Mouse (Mus musculus): ENCODE results near the gene Ibsp.

Gene Ibsp

DNA sequence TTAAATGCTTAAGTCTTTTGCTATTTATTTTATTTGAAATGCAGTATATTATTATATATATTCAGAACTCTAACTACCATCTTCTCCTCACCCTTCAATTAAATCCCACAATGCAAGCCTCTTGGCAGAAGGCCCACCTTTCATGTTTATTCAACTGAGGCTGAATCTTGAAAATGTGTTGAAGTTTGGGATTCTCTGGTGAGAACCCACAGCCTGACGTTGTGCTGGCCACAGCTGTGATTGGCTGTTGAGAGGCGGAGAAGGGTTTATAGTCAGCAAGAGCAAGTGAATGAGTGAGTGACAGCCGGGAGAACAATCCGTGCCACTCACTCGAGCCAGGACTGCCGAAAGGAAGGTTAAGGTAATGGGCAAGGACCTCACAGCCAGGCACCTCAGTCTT, at the start of gene Ibsp:
Gene Ibsp (plus strand): TSS at position 178 of the 400 bp plus-strand sequence.
- DNase-seq (ENCODE audit: low read depth, low spot score), result no peak

DNA sequence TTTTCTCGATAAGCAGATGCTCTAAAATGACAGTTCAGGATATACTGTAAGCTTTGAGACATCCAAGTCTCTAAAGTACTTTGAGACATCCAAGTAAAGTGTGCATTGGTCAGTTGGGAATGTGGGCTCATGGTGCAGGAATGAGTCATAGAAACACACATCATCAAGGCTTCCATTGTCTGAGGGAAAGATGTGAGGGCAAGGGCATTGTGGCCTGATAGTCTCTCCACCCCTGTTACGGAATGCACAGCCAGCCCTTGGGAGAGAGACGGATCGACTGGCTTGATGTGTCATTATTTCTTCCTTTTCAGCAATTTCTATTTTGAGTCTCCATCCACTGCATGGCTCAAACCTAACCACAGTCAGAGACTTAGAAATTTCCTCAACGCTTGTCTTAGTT, 47.2 kb upstream of the Ibsp start:
- no peak for DNase-seq (ENCODE audit: low read depth, low spot score)

DNA sequence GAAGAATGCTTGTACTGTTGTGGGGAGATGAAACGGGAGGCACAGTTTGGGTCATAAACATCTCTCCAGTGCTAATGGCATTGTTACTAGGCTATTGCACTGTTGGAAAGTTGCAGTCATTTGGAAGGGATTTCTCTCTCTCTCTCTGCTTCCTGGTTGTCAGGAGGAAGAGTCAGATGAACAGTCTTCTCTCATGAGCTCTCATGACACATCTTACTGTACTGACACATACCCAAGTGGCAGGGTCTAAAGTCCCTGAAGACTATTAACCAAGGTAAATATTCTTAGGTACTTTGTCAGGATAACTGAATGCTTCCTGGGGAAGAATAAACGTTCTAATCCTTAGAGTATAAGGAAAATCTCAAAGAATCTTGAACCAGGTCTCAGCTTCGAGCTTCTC, 42.4 kb upstream of the Ibsp start:
- DNase-seq (ENCODE audit: low read depth, low spot score), result no peak

DNA sequence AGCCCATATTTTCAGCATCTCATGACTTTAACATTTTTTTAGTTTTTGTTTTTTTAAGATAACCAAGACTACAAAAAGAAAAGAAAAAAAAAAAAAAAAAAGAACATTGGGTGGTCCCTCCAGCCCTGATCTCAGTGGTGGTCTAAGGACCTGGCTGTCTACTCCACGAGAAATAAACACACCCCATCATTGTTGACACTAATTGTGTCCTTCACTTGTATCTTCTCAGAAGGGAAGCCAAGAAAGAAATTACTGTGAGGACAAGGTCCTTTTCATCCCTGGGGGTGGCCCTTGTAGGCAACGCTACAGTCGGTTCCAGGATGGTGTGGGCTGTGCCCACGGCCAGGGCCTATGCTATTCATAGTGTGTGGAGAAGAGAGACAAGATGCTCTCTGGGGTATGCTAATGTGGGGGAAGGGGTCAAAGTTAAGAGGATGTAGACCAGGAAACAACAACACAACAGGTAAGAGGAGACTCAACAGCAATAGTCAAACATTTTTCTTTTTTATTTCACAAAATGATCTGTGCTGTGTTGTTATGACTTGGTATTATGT, 37.0 kb upstream of the Ibsp start:
- DNase-seq (ENCODE audit: low read depth, low spot score), result no peak

DNA sequence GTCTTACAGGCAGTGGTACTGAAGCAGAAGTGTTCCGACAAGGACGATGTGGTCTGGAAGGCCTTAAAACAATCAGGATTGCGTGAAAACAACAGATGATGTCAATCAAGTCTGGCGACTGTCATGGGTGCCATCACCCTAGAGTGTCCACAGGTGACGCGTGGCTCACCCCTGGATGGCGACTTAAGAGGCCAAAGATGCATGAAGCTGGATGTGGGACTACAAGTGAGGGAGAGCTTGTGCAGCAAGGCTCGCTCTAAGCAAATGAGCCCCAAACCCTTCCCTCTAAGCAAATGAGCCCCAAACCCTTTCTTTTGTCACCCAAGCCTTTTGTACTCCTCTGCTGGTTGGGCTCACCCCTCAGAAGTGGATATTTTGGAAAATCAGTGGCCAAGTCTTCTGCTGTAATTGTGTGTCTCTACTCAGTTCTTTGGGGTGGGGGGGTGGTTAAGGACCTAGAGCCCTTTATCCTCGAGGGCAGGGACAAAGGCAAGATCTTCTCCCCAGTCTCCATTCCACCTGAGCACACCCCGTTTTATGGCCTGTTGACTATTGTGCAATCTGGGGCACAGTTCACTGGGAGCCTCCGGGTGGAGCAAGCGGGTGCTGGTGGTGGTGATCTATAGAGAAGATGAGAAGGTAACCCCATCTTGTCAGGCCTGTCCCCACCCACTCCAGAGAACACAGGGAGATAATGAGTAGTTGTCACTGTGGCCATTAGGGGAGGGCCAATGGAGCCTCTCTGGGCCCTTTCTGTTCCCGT, 35.8 kb upstream of the Ibsp start:
- DNase-seq (ENCODE audit: low read depth, low spot score), result no peak

DNA sequence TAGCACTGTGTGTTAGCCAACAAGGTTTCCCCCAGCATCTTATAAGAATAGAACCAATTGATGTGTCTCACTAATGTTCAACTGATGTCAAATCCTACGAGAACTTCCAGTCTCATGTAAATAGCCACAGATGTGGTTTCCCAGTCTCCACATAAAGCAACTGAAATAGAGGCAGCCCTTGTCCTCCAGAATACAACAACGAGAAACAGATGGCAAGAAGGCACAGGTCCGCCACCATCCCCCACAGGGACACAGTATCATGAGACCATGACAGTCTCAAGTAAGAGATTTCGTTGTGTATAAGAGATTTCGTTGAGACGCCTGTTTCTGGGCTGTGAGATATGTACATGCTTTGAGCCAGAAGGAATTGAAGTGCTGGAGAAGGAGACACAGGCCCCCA, 4.8 kb upstream of the Ibsp start:
- DNase-seq (ENCODE audit: low read depth, low spot score), result no peak

DNA sequence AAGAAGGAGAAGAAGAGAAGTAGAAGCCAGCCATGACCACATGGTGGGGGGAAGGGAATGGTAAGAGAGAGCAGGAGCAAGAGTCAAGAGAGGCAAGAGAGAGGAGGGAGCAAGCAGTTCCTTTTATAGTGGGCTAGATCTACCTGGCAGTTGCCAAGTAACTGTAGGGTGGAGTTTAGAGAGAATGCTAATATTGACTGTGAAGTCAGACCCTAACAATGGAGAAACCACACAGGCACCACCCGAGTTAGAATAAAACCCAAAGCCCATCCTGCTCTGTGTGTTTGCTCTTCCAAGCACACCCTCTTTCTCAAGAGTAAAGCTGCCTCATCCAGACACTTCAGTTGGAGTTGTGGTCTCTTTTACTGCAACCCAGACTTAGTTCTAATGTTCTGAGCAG, 15.1 kb downstream of the Ibsp start:
- no peak for DNase-seq (ENCODE audit: low read depth, low spot score)

DNA sequence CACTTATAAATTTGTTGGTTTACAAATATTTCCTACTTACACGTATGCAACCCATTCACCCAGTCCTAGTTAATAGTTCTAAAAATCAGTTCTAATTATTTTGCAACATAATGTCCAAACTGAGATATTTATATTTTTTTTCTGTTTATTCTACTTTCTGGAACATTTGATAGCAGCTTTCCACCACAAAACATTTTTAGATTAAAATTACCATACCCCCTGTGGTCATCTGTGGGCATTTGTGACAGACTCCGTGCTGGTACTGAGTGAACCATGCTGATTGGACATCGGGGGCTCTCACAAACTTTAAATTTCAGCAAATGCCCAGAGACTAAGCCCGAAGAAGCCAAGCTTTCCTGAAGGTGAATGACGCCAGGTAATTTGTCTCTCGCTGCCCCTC, 26.1 kb downstream of the Ibsp start, which contains the start of gene Mepe:
Gene Mepe (plus strand): TSS at position 301 of the 400 bp plus-strand sequence.
- no peak for DNase-seq (ENCODE audit: low read depth, low spot score)

DNA sequence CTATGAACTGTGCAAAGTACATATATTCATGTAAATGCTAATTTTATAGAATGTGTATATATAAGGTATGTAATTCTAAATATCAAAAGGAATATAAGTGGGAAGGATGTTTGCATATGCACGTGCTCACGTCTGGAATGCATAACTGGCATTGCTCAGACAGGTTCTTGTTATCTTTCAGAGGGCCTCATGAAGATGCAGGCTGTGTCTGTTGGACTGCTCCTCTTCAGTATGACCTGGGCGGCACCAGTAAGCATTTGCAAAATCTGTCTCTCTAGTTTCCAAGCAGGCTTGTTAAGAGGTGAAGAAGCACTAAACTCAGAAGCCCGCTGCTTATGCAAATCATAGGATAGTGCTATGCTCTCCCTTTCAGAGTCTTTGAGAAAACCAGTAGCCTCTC, 27.9 kb downstream of the Ibsp start:
- DNase-seq (ENCODE audit: low read depth, low spot score), result no peak

DNA sequence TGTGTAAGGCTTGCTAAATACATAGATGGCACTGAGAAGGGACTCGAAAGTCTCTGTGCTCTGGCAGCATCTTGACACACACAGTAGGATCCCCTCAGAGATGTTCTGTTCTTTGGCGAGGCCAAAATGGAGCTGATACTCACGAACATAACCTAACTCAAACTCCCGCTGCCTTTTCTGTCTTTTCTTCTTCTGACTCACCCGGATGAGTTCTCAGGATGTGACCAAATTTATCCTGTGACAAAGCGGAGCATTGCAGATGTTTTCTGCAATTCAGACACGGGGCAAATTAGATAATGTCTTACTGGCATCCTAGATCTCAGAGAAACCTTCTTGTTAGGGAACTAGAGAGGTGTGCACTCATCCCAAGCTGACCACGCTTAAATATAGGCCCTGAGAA, 28.4 kb downstream of the Ibsp start:
- no peak for DNase-seq (ENCODE audit: low read depth, low spot score)

DNA sequence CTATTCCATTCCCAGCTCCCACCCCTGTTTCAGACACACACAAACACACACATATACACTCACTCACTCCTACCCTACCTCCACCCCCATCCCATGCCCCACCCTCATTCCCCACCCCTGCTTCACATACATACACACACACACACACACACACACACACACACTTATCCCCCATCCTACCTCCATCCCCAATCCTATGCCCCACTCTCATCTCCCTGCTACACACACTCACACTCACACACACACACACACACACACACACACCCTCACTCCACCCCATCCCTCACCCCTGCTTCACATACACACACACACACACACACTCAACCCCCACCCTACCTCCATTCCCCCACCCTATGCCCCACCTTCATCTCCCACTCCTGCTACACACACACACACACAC, 28.9 kb downstream of the Ibsp start:
- no peak for DNase-seq (ENCODE audit: low read depth, low spot score)

DNA sequence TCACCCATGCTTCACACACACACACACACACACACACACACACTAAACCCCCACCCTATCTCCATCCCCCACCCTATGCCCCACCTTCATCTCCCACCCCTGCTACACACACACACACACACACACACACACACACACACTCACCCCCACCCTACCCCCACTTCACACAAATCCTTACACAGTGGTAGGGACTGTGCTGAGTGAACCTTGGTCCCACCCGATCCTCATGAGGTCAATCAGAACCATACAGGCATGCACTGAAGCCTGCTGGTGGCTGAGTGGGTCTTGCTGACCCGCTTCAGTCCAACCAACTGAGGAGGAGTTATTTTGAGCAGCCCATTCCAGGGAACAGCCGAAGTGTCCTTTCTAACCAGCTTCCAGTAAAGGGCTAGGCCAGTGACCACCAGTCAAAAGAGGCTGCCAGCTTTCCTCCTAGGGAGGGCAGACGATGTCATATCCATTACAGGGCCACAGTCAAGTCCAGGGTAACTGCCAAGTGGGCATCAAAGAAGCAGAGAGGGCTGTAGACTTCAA, 29.4 kb downstream of the Ibsp start:
- no peak for DNase-seq (ENCODE audit: low read depth, low spot score)

DNA sequence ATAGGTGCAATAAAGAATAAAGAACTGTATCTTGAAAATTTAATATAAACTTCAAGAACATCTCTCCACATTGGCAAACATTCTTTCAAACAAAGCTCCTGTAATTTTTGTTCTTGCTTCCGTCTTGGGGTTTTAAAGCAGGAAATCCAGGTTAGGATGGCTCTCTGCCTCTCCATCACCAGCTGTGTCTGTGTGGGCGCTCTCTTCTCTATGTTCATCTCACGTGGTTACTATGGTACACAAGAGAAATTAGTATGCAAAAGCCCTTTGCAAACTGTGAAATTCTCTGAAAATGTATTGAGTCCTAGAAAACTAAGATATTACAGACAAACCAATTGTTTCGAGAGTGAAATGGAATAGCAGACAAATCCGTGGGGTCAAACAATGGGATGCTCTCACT, 30.4 kb downstream of the Ibsp start:
- no peak for DNase-seq (ENCODE audit: low read depth, low spot score)

DNA sequence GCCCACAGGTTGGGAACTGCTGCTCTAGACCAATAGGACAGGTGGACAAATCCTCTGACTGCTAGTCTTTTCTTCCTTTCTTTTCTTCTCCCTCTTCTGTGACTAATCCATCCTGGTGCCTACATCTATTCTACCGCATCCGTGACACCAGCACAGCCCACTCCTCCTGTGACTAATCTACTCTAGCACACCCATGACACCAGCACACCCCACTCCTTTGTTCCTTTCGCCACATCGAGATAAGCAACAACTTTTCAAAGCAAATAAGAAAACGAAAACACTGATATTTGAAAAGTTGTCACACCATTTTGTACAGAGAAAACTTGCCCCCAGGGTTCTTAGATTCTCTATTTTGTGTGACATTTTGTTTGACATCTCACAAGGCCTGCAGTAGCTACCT, 31.1 kb downstream of the Ibsp start:
- no peak for DNase-seq (ENCODE audit: low read depth, low spot score)

DNA sequence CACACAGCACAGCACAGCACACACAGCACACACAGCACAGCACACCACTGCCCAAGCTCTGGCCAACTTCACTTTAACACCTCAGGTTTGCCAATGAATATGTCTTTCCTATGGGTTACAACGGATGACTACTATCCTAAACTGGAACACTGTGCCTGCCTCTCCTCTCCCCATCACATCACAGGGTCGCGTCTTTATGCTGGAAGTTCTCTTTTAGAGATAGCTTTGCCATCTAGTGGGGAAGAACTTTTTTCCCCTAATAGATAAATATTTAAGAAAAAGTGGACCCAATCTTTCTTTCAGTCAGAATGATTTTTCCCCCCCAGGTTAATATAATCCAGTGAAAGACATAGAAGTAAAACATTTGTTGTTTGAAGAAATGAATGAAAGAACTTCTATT, 33.3 kb downstream of the Ibsp start:
- no peak for DNase-seq (ENCODE audit: low read depth, low spot score)

DNA sequence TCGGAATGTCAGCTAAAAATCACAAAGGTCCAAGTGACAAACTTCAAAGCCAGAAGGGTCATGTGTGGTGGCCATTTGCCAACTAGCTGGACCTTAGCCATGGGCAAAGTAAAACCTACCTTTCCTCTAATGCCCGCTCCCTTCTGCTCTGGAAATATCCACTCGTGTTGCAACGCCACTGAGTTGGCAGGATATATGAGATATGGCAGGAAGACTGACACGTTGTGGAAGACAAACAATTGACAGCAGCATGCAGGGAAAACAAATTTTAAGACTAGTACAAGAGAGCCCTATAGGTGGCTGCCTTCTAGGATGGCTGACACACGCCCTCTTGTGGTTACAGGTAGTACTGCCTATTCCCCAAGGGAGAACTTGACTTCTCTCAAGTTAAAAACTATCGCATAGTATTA, 34.3 kb downstream of the Ibsp start:
- no peak for DNase-seq (ENCODE audit: low read depth, low spot score)

DNA sequence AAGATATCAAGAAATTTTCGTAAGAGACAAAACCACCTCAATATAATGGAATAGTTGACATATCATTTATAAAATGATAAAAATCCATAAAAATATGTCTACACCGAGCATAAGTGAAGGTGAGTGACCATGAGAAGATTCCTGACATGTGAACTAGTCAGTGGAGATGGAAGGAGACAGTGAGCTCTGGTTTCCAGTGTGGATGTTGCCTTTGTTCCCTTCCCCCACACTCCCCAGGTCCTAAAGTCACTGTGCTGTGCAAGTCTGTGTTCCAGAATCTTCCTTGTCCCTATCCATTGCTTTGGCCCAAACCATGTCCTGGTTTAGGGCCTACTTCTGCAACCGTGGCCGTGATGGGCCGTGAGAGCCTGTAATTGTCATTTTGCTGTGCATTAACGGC, 34.7 kb downstream of the Ibsp start:
- DNase-seq (ENCODE audit: low read depth, low spot score), result no peak

DNA sequence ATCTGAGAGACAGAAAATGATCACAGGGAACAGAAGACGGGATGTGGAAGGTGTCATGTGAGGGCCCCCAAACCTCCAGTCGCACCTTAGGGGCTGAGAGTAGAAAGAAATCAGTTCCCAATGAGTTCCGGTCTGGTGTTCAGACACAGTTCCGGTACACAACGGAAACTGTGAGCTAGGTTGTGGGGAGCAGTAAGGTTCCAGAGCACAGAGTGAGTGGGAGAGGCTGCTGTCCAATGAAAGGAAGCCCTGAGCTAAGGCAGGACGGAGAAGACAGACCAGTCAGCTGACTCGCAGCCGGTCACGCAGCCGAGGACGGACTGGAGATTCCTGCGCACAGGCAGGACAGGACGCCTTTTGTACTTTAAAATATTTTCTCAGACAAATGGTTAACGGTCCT, 35.5 kb downstream of the Ibsp start:
- no peak for DNase-seq (ENCODE audit: low read depth, low spot score)

DNA sequence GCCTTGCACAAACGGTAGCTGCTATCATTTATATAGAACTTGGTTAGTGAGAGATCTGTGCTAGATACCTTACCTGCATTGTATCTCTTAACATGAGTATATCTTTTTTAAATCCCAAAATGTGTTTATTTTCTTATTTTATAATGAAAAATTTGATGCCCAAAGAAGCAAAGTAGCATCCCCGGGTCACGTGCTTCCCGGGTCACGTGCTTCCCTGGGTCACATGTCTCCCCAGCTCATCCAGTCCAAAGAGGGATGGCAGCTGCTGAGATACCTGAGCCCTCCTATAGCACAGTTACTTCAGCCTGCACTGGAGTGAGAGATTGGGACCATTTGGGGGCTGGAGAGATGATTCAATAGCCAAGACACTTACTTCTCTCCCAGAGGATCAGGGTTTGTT, 37.0 kb downstream of the Ibsp start:
- DNase-seq (ENCODE audit: low read depth, low spot score), result no peak

DNA sequence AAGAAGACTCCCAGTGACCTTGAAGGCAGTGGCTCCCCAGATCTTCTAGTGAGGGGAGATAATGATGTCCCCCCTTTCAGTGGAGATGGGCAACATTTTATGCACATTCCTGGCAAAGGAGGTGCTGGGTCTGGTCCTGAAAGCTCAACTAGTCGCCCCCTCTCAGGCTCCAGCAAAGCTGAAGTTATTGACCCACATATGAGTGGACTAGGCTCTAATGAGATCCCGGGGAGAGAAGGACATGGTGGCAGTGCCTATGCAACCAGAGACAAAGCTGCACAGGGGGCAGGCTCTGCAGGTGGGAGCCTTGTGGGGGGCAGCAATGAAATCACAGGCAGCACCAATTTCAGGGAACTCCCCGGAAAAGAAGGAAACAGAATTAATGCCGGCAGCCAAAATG, 38.5 kb downstream of the Ibsp start:
- no peak for DNase-seq (ENCODE audit: low read depth, low spot score)

DNA sequence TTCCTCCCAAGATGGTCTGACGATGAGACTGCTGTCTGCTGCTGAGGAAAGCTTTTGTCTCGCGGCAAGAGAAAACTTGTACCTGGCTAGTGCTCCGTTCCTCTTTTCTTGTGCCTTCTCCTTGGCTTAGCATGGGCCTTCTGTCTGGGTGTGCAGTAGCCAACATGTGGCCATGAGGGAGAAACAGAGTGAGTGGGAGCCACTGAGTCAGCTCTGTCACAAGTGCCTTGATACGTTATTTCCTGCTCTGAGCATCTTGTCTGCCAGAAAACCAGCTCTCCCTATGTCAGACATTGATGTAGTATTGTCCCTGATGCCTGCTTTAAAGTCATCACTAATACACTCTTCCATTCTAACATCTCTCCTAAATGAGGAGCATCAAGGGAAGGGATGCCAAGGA, 40.0 kb downstream of the Ibsp start:
- DNase-seq (ENCODE audit: low read depth, low spot score), result no peak

DNA sequence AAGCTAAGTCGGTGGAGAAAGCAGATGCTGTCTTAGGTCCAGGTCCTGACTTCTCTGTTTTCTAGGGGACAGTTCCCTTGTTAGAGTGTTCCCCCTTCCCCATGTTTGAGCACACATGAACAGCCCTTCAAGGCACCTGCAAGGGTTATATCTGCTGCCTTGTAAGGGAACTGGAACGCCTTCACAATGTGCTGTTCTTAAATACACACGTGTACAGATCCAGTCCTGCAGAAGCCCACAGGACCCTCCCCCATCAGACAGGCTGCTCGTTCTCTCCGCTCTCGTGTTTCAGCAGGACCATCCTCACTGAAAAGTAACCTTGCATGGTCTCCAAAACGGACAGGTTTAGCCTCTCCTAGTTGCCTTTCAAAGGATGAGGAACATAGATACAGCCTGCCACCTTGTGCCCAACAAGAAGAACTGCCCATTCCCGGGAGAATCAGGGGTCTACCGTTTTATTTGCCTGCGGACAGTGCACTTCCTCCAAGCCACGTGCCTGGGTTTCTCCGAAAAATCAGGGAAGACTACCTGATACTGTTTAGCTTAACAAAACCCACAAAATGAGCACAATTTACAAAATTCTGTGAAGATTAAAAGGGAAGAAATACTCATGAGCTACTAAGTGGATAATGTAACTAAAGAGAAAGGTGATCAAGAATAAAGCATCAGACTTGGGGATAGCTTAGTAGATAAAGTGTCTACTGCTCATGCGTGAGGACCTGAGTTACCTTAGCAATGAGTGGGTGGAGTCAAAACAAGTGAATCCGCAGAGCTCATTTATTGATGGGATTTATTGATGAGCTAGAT, 40.9 kb downstream of the Ibsp start:
- no peak for DNase-seq (ENCODE audit: low read depth, low spot score)

DNA sequence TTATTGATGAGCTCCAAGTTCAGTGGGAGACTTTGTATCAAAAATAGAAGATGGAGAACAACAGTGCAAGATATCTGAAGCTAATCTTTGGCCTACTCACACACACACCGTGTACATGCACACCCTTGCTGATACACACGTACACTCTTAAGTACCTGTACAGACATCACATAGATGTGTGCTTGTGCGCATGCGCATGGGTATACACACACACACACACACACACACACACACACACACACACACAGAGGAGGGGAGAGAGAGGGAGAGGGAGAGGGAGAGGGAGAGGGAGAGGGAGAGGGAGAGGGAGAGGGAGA, 41.5 kb downstream of the Ibsp start:
- DNase-seq (ENCODE audit: low read depth, low spot score), result no peak

Measured in c-Kit-negative CD71-positive TER-119-positive erythroid progenitor cells, embryonic 14.5 days (primary cell).